Mouse (Mus musculus): ENCODE measurements around the gene N4bp1.

The N4bp1 gene

GRCm38 (mm10) chr8:86884489-86885463 is at the start of gene N4bp1:
TSS of gene N4bp1 (minus strand) at chr8:86885258.
- peak; percentile 67 for DNase-seq (ENCODE audit: low spot score)

GRCm38 (mm10) chr8:86934841-86935240 is 49.8 kb upstream of the N4bp1 start:
- no peak for DNase-seq (ENCODE audit: low spot score)

GRCm38 (mm10) chr8:86934393-86934792 is 49.3 kb upstream of the N4bp1 start:
- no peak for DNase-seq (ENCODE audit: low spot score)

DNA sequence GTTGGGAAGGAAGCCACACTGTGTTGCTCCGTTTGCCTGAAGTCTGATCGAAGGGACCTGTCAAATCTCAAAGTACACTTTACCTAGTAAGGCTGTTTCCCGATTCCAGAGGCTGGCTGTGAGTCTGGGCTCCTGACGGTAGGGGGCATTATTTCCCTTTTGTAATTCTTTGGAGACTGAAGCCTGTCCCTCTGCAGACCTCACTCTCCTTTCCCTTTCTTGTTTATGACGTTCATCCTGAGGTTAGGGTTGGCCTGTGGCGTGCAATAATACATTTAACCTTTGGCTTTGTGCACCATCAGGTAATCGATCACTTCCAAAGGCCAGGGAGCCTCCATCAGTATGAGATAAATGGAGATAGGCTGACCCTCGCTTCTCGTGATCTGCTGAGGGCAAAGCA is 48.8 kb upstream of the N4bp1 start:
- peak; percentile 38 for DNase-seq (ENCODE audit: low spot score)

GRCm38 (mm10) chr8:86926237-86926636 is 41.2 kb upstream of the N4bp1 start:
- no peak for DNase-seq (ENCODE audit: low spot score)

- DNase-seq (ENCODE audit: low spot score) = no peak
These were observed 38.3 kb upstream of the N4bp1 start for GRCm38 (mm10) chr8:86923219-86923835.

GRCm38 (mm10) chr8:86922673-86923072 is 37.6 kb upstream of the N4bp1 start:
- no peak for DNase-seq (ENCODE audit: low spot score)

- DNase-seq (ENCODE audit: low spot score) = no peak
These were observed 37.1 kb upstream of the N4bp1 start for GRCm38 (mm10) chr8:86922141-86922540.

DNA sequence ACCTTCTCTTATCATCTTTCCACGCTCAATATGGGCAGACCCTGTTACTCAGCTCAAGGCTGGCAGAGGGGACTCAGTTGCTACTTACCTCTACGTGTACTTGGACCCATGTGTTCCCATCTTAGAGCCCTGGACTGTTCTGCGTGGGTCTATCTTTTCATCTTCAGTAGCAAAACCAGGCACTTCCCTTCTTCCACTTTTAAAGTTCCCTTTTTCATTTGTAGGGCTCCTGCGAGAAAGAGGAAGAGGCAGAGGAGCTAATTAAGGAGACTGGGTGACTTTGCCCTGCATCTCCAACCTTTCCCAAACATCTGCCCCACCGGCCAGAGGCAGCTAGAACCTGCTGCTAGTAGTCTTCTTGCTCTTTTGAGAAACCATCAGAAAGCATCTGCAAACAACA is 35.9 kb upstream of the N4bp1 start:
- DNase-seq (ENCODE audit: low spot score) = no peak

DNA sequence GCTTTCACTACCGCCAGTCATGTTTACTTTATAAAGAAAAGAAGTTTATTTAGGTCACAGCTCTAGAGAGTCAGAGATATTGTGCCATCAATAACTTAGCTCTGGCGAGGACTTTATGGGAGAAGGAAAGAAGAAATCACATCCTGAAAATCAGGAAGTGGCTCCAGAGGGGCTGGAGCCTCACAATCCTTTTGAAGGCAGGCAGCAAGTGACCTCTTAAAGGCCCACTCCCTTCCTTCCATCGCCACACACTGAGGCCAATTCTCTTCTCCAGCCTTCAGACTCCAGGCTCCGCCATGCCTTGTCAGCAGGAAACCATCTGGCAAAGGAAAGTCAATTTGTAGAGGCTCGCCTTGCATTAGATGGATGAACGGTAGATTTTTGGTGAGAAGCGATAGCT is 35.4 kb upstream of the N4bp1 start:
- DNase-seq (ENCODE audit: low spot score) = no peak

- DNase-seq (ENCODE audit: low spot score) = no peak
These were observed 35.0 kb upstream of the N4bp1 start for GRCm38 (mm10) chr8:86920024-86920423.

DNA sequence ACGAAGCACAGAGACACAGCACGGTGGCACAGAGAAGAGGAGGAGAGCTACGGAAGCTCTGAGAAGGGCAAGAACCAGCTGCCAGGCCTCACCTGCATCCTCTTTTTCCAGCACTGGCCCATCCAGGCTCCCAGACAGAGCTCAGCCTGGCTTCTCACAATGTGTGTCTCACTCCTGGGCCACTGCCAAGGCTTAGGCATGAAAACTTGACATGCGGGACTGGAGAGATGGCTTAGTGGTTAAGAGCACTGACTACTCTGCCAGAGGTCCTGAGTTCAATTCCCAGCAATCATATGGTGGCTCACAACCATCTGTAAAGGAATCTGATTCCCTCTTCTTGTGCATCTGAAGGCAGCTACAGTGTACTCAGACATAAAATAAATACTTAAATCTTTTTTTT is 34.2 kb upstream of the N4bp1 start:
- DNase-seq (ENCODE audit: low spot score) = no peak

- DNase-seq (ENCODE audit: low spot score) = no peak
These were observed 33.0 kb upstream of the N4bp1 start for GRCm38 (mm10) chr8:86918093-86918492.

- no peak for DNase-seq (ENCODE audit: low spot score)
These were observed 32.6 kb upstream of the N4bp1 start for GRCm38 (mm10) chr8:86917689-86918088.

DNA sequence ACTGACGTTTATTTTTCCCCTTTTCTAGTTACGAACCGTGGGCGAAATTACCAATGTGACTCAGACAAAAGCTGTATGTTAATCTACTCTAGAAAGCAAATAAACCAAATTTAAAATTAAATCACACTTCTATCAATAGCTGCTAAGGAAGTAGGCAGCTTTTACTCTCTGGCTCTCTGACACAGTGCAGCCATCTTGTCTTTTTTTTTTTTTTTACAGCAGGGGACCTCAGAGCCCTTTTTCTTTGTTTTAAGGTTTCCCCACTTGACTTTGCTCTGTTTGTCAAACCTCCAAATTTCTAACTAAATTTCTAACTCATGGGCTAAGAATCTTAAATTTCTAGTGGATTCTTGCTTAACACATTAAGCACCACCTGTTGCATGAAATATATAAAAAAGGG is 31.3 kb upstream of the N4bp1 start:
- DNase-seq (ENCODE audit: low spot score) = no peak

DNA sequence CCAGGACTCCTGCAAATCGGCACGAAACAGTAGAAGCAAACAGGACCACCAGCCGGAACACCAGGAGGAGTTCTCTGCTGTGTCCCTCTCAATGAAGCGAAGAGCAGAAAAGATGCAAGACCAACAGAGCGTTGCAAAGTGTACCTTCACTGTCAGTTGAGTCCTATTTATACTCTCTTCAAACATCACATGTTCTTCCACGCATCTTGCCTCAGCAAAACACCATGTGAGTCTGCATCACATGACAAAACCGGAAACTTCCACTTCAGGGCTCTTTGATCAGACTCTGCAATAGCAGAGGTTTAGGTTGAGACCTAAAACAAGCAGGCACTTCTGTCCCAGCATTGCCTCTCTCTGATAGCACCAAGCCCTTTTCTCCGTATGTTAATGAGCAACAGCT is 26.1 kb upstream of the N4bp1 start:
- no peak for DNase-seq (ENCODE audit: low spot score)

DNA sequence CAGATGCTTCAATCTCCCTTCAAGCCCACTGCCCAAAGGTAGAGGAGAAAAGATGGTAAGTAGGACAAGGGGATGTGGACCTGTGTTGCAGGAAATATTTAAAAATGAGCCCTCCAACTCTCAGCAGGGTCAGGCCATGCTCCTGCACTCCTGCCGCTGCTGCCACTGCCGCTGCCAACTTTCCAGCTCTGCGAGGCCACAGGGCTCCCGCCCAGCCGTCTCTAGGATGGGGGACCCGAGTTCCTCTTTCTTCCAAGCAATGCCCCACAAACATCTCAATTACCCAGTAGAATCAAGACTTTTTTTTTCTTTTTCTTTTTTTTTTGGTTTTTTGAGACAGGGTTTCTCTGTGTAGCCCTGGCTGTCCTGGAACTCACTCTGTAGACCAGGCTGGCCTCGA is 25.2 kb upstream of the N4bp1 start:
- no peak for DNase-seq (ENCODE audit: low spot score)

DNA sequence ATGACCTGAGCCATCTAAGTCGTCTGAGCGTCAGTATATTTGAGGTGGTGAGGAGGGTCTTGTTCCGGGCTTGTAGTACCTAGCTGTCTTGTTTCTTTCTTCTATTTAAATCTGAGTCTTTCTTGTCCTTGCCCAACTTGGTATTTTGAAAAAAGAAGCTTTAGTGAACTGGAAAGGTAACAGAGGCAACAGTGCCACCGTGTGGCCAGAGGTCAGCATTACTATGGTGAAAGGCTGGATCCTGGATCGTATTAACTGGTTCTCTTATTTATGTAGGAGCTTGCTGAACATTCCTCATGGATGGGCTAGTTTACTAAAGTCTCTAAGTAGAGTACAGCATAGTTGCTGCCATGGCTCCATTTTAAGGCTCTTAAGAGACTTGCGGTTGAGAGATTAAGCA is 23.5 kb upstream of the N4bp1 start:
- peak; percentile 78 for DNase-seq (ENCODE audit: low spot score)

- DNase-seq (ENCODE audit: low spot score) = no peak
These were observed 19.9 kb upstream of the N4bp1 start for GRCm38 (mm10) chr8:86904911-86905310.

GRCm38 (mm10) chr8:86903104-86903503 is 18.0 kb upstream of the N4bp1 start:
- DNase-seq (ENCODE audit: low spot score) = peak; percentile 85

- DNase-seq (ENCODE audit: low spot score) = no peak
These were observed 17.6 kb upstream of the N4bp1 start for GRCm38 (mm10) chr8:86902656-86903055.

DNA sequence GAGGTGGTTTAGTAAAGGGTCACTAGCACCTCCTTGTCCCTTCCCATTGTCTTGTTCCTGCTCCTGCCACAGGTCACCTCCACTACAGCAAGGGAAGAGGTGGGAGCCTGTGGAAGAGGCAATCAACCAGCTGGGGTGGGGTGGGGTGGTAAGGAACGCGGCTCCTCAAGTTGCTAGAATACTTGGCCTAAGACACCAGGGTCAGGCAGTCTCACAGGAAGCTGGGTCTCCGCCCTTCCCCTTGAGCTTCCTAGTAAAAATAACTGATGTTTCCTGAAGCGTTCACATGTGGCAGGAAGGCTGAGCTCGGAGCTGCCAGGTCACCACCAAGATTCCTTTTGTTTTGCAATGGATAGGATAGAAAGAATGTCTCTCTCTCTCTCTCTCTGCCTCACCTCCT is 16.9 kb upstream of the N4bp1 start:
- DNase-seq (ENCODE audit: low spot score) = no peak

DNA sequence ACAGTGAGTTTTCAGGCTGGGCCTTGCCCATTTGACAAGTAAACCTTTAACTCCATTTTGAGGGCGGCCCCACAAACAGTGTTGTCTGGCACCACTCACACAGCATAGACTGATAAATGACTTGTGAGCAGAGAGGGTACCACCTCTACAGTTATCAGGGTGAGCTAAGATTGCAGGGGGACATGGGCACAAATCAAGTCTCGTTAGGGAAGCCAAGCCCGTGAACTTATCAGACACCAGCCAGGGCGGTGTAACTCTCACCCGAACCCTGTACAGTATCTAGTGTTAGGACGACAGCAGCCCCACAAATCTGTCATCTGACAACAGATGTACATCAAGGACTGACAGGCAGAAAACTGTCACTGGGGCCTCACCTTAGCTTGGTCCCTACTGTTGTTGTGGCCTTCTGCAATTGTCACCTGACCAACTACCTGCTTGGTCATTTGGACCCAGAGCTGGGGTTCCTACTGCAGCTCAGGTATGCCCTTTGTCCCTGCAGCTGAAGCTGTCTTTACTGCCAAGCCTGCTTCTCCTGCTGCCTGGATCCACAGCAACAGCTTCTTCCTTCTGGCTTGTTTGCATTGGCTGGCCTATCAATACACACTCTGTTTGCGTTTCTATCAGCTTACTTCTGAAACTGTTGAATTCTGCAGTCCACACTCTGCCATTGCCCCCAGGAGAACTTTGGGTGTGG is 12.8 kb upstream of the N4bp1 start:
- no peak for DNase-seq (ENCODE audit: low spot score)
